Mouse (Mus musculus) E14TG2a.4 (cell line): ENCODE data around the gene 0610012G03Rik.
A peak's percentile ranks its signal among the peaks of the same experiment; 100 is the strongest.
"Not testable (repeated sequence)": the region's sequence is repeated elsewhere in the genome, so short reads cannot be mapped to it uniquely, and the experiment has no call there.

ENCODE experiments used
- H3K27me3 ChIP-seq: 2 replicates; pipeline ENCODE4 v1.6.1; 2014; ENCODE audit warnings: low read length, control low read depth; ENCODE audit not compliant: insufficient read depth
- H3K36me3 ChIP-seq: 2 replicates; pipeline ENCODE4 v1.6.1; 2014; ENCODE audit warnings: low read length, control low read depth; ENCODE audit not compliant: insufficient read depth
- H3K4me1 ChIP-seq: replicated peaks from 2 replicates; pipeline ENCODE4 v1.6.1; 2014; ENCODE audit warnings: low read depth, low read length, control low read depth
- H3K4me3 ChIP-seq: replicated peaks from 2 replicates; pipeline ENCODE4 v1.5.1; 2014; ENCODE audit warnings: mild to moderate bottlenecking, low read length
- H3K9me3 ChIP-seq: 2 replicates; pipeline ENCODE4 v1.6.1; 2014; ENCODE audit warnings: low read length, control low read depth
- CTCF ChIP-seq: conservative IDR thresholded peaks from 2 replicates; pipeline ENCODE4 v1.5.1; 2014; ENCODE audit warnings: low read length
- NANOG ChIP-seq: IDR thresholded peaks from 2 replicates; pipeline ENCODE4 v1.6.1; 2014; ENCODE audit warnings: borderline replicate concordance, low read length, mixed read lengths
- POU5F1 ChIP-seq: IDR thresholded peaks from 2 replicates; pipeline ENCODE4 v1.6.1; 2014; ENCODE audit warnings: low read length, borderline replicate concordance

Gene 0610012G03Rik

DNA sequence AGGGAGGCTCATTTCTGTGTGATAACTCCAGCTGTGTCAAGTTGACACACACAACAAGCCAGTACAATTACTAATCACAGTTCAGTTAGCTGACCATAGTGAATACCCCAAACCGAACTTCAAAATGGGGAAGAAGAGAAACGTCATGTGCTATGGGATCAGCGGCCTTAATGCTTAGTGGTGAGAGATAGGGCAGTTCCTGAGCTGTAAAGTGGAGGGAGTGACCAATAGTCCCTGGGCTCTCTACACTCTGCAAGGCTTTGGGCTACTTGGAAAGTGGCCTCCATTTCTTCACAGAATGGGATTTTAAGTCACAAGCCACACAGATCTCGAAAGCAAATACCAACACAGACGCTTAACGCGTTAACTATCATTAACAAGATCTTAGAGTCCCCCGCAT lies 961 bp downstream of the 0610012G03Rik start:
- peaks cover 61% of the 10 kb centered on the region for H3K4me1 ChIP-seq
- H3K27me3 ChIP-seq: no peaks in the 10 kb centered on the region
- H3K4me3 ChIP-seq: peak overlapping the region; percentile 99
- TF ChIP-seq CTCF (no peak), POU5F1 (no peak), NANOG (no peak)
- H3K9me3 ChIP-seq: no peaks in the 10 kb centered on the region
- H3K36me3 ChIP-seq: peaks cover 52% of the 10 kb centered on the region

DNA sequence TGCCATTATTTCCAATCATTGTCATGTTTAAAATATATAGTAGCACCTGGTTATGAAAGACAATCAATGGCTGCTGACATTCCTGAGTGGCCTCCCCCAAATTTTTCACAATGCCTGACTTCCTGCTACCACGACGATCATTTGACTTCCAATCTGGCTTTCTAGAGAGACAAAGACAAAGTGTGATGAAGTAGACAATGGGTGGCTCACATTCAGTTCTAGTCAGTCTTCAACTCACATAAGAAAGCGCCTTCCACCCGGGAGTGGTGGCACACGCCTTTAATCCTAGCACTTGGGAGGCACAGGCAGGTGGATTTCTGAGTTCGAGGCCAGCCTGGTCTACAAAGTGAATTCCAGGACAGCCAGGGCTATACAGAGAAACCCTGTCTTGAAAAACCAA lies 2.3 kb downstream of the 0610012G03Rik start:
- H3K4me3 ChIP-seq, H3K9me3 ChIP-seq, H3K27me3 ChIP-seq: not testable (repeated sequence)
- Histone ChIP-seq H3K36me3 (peaks cover 39% of the 10 kb centered on the region), H3K4me1 (peaks cover 65% of the 10 kb centered on the region)

DNA sequence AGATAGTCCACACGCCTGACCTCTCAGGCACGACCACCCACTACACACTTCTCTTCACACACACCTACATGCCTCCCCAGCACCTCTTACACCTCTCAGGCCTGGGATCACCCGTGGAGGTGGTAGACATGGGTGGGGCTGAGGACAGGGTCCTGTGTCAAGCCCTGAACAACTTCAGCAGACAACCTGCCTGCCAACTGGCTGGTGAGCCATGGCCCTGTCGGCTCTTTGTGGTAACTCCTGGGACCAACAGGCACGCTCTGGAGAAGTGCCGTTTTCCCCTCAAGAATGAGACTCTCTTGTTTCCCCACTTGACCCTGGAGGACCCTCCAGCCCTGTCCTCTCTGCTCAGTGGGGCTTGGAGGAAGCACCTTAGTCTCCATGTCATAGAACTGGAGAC lies 2.9 kb downstream of the 0610012G03Rik start:
- Histone ChIP-seq H3K4me3 (0 out of 2 replicates have a peak overlapping the region, but pooled peaks have one; percentile 72), H3K4me1 (peaks cover 67% of the 10 kb centered on the region), H3K36me3 (peaks cover 33% of the 10 kb centered on the region), H3K9me3 (no peaks in the 10 kb centered on the region), H3K27me3 (no peaks in the 10 kb centered on the region)
- TF ChIP-seq NANOG (no peak), CTCF (no peak), POU5F1 (no peak)

GRCm38 (mm10) chr16:31944698-31945255 lies 3.5 kb downstream of the 0610012G03Rik start:
- Histone ChIP-seq H3K36me3 (peaks cover 27% of the 10 kb centered on the region), H3K9me3 (no peaks in the 10 kb centered on the region), H3K4me3 (peak overlapping the region; percentile 72), H3K27me3 (no peaks in the 10 kb centered on the region), H3K4me1 (peaks cover 67% of the 10 kb centered on the region)
- TF ChIP-seq NANOG (no peak), CTCF (no peak), POU5F1 (no peak)

DNA sequence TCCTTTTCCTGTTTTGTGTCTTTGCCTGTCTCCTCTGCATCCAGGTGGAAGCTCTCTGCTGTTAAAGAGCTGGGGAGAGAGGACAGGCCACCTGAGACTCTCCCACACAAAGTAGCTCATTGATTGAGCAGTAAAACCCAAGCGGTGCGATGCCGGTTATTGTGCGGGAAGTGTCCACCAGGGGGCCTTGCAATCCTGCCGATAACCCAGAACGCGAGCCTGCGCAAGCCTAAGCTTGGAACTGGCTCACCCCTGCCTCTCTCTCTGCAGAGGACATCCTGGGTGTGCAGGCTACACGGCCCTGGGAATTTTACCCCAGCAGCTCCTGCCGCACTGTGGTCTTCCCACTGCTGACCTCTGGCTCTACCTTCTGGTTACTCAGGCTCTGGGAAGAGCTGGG lies 4.3 kb downstream of the 0610012G03Rik start:
- Histone ChIP-seq H3K36me3 (peaks cover 27% of the 10 kb centered on the region), H3K27me3 (no peaks in the 10 kb centered on the region), H3K4me3 (peak overlapping the region; percentile 72), H3K9me3 (no peaks in the 10 kb centered on the region), H3K4me1 (peaks cover 61% of the 10 kb centered on the region)
- TF ChIP-seq NANOG (no peak), CTCF (peak; percentile 86)

- no peak for TF ChIP-seq CTCF
Observed at GRCm38 (mm10) chr16:31940586-31940985, 7.7 kb downstream of the 0610012G03Rik start.

GRCm38 (mm10) chr16:31938856-31939255 lies 9.4 kb downstream of the 0610012G03Rik start:
- Histone ChIP-seq H3K4me1 (peaks cover 44% of the 10 kb centered on the region), H3K27me3 (peaks cover 26% of the 10 kb centered on the region), H3K9me3 (no peaks in the 10 kb centered on the region), H3K4me3 (no peak overlapping the region), H3K36me3 (no peaks in the 10 kb centered on the region)
- no peak for TF ChIP-seq CTCF
- no peak for TF ChIP-seq NANOG
- no peak for TF ChIP-seq POU5F1

More at GRCm38 (mm10) chr16:31940586-31940985, 7.7 kb downstream of the 0610012G03Rik start:
- Histone ChIP-seq H3K36me3 (peaks cover 15% of the 10 kb centered on the region), H3K27me3 (peaks cover 8% of the 10 kb centered on the region), H3K4me3 (0 out of 2 replicates have a peak overlapping the region, but pooled peaks have one; percentile 20), H3K9me3 (no peaks in the 10 kb centered on the region), H3K4me1 (peaks cover 43% of the 10 kb centered on the region)

GRCm38 (mm10) chr16:31936568-31936967 lies 11.7 kb downstream of the 0610012G03Rik start:
- TF ChIP-seq POU5F1: no peak
- TF ChIP-seq CTCF: peak; percentile 35
- Histone ChIP-seq H3K4me1 (peaks cover 60% of the 10 kb centered on the region), H3K27me3 (peaks cover 46% of the 10 kb centered on the region), H3K36me3 (no peaks in the 10 kb centered on the region), H3K4me3 (no peak overlapping the region), H3K9me3 (no peaks in the 10 kb centered on the region)

GRCm38 (mm10) chr16:31935091-31935979 lies 13.0 kb downstream of the 0610012G03Rik start:
- Histone ChIP-seq H3K4me1 (peaks cover 63% of the 10 kb centered on the region), H3K9me3 (no peaks in the 10 kb centered on the region), H3K4me3 (peak overlapping the region; percentile 67), H3K27me3 (peaks cover 53% of the 10 kb centered on the region), H3K36me3 (no peaks in the 10 kb centered on the region)
- TF ChIP-seq POU5F1 (no peak), NANOG (no peak), CTCF (no peak)
